Mouse (Mus musculus): ENCODE measurements around the gene Pltp.

DNA sequence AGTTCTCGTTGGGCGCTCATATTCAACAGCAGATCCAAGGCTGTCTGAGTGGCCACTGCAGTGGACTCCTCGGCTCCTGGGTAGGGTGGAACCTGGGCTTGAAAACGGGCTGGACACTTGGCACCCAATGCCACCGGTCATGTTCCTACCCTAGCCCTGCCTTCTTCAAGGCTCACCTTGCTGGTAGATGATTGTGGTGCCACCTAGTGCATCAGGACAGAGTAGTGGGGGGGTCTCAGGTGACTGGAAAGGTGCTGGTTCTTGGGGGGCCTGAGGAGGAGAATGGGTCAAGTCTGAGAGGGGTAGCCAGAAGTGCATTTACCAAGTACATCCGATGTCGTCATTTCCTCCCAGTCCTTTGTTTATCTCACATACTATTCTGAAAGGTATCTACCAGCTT, 40.5 kb upstream of the Pltp start:
- TF ChIP-seq IRF4 (IDR thresholded peaks at IDR 0.05; ENCODE audit: low read depth, low read length) (no peak), CTCF (conservative IDR thresholded peaks at IDR 0.05 in 1 of 2, IDR thresholded peaks at IDR 0.05 in 1 of 2; ENCODE audit: low read depth in 2 of 2, low read length in 2 of 2) (no peak), E2F4 (IDR thresholded peaks at IDR 0.05; ENCODE audit: insufficient replicate concordance, low read depth, low read length) (no peak)
